Mouse (Mus musculus) CD8-positive naive resting alpha-beta T cell, adult 2 months (primary cell): ENCODE measurements around the gene Cd164l2.

Experiments
- DNase-seq, 2 experiments: peaks; one replicate each; pipeline ENCODE4 v3.0.0; 2022; ENCODE audit warnings: low read depth in 2 of 2, low spot score in 2 of 2

Cd164l2 gene

GRCm38 (mm10) chr4:133253412-133253811 is 41.5 kb downstream of the Cd164l2 start:
- DNase-seq: no peak

- no peak for DNase-seq
Measured at GRCm38 (mm10) chr4:133255392-133255791, 43.5 kb downstream of the Cd164l2 start.

GRCm38 (mm10) chr4:133256820-133257219 is 44.9 kb downstream of the Cd164l2 start:
- DNase-seq: no peak

- no peak for DNase-seq
Measured at GRCm38 (mm10) chr4:133257230-133257629, 45.3 kb downstream of the Cd164l2 start.

- DNase-seq: no peak
Measured at GRCm38 (mm10) chr4:133257798-133258408, 46.0 kb downstream of the Cd164l2 start.

GRCm38 (mm10) chr4:133261641-133262374 is 49.9 kb downstream of the Cd164l2 start:
- no peak for DNase-seq

- no peak for DNase-seq
Measured at GRCm38 (mm10) chr4:133262375-133262765, 50.4 kb downstream of the Cd164l2 start.

- peak in 1 of 2 experiments; percentile 24 for DNase-seq
Measured at GRCm38 (mm10) chr4:133262882-133263281, 51.0 kb downstream of the Cd164l2 start, which contains the start of gene Sytl1. Gene Sytl1, minus strand, starts transcription at chr4:133263113.

GRCm38 (mm10) chr4:133263756-133264155 is 51.8 kb downstream of the Cd164l2 start:
- DNase-seq: no peak

- no peak for DNase-seq
Measured at GRCm38 (mm10) chr4:133264559-133264958, 52.6 kb downstream of the Cd164l2 start.

- DNase-seq: no peak
Measured at GRCm38 (mm10) chr4:133265297-133265696, 53.4 kb downstream of the Cd164l2 start.

GRCm38 (mm10) chr4:133265759-133266158 is 53.8 kb downstream of the Cd164l2 start:
- DNase-seq: no peak

GRCm38 (mm10) chr4:133266248-133266880 is 54.4 kb downstream of the Cd164l2 start:
- no peak for DNase-seq

GRCm38 (mm10) chr4:133268931-133269330 is 57.0 kb downstream of the Cd164l2 start:
- DNase-seq: no peak

GRCm38 (mm10) chr4:133269596-133269995 is 57.7 kb downstream of the Cd164l2 start:
- no peak for DNase-seq

GRCm38 (mm10) chr4:133270929-133271328 is 59.0 kb downstream of the Cd164l2 start:
- DNase-seq: no peak
